Mouse (Mus musculus): ENCODE measurements at regions not wholly inside any gene's neighbourhood (a gene's known extent, or its start where the extent isn't known, plus 50 kb on each side); places are given as distances from the start of the nearest gene placed in this dataset.

- TF ChIP-seq CTCF (IDR thresholded peaks at IDR 0.05; ENCODE audit: control insufficient read depth, insufficient read depth, low read length): no peak
- TF ChIP-seq POLR2A (IDR thresholded peaks at IDR 0.05; ENCODE audit: borderline replicate concordance, control insufficient read depth, low read depth, low read length): no peak
- Histone ChIP-seq H3K4me1 (ENCODE audit: control insufficient read depth, insufficient read depth, low read length) (no peaks in the 10 kb centered on the region), H3K4me3 (replicated peaks; ENCODE audit: control insufficient read depth, low read depth, low read length) (no peak overlapping the region), H3K27ac (ENCODE audit: control insufficient read depth, insufficient read depth, low read depth, low read length, poor library complexity) (no peak overlapping the region)
- WGBS: 22% methylated on average over 2 of the region's 2 CpGs
Observed at GRCm38 (mm10) chr5:126538072-126538471, 703.5 kb upstream of the Tmem132c start.

DNA sequence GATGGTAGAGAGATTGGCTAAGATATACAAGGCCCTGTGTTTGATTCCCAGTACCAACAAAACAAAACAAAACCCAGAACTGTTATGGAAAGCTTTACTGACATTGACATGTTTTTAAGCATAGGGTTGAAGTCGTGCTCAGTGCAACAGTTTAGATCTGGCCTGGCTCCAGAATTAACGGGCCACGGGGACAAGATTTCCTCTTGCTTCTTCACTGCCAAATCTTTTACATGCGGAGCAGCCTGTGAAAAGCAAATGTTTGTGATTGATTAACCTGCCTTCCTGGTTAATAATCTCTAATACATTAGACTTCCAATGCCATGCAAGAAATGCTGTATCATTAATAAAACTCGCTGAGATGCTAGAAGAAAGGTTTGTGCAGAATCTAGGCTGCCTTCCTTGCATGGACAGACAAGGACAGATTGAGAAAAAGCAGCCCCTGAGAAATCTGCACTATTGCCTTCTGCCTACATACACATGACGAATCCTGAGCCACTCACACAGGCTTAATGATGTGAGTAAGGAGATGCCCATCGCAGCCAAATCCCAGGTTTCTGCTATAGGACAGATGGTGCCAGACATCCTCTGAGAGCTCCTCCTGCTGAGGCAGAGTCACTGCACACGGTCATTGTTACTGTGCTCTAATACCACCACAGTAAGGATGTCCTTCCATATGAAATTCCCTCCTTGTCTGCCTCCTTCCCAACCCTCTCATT, 697.2 kb upstream of the Tmem132c start:
- TF ChIP-seq CTCF (IDR thresholded peaks at IDR 0.05; ENCODE audit: control insufficient read depth, insufficient read depth, low read length) (no peak), POLR2A (IDR thresholded peaks at IDR 0.05; ENCODE audit: borderline replicate concordance, control insufficient read depth, low read depth, low read length) (no peak)
- H3K4me3 ChIP-seq (replicated peaks; ENCODE audit: control insufficient read depth, low read depth, low read length): no peak overlapping the region
- 71% methylated on average over 8 of the region's 8 CpGs for WGBS
- no peak overlapping the region for H3K27ac ChIP-seq (ENCODE audit: control insufficient read depth, insufficient read depth, low read depth, low read length, poor library complexity)
- H3K4me1 ChIP-seq (ENCODE audit: control insufficient read depth, insufficient read depth, low read length): no peaks in the 10 kb centered on the region

DNA sequence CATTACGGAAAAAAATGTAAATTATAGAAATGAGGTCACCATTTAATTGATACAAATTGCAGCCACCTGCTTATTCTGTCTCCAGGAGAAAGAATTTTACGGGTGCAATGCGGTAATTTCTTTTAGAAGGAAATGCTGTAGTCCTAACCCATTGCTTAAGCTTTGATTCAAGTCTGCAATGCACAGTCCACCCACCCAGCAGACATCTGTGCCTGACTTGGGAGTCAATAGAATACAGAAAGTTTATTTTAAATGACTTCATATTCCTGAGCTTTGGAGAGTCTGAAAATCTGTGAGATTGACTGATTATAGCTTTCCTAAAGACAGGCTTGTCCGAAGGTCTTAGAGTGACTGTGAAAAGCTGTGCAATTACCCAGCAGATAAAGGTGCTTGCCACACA, 693.8 kb upstream of the Tmem132c start:
- no peaks in the 10 kb centered on the region for H3K4me1 ChIP-seq (ENCODE audit: control insufficient read depth, insufficient read depth, low read length)
- H3K4me3 ChIP-seq (replicated peaks; ENCODE audit: control insufficient read depth, low read depth, low read length): no peak overlapping the region
- TF ChIP-seq CTCF (IDR thresholded peaks at IDR 0.05; ENCODE audit: control insufficient read depth, insufficient read depth, low read length) (no peak), POLR2A (IDR thresholded peaks at IDR 0.05; ENCODE audit: borderline replicate concordance, control insufficient read depth, low read depth, low read length) (no peak)
- WGBS: 84% methylated on average over 4 of the region's 4 CpGs
- H3K27ac ChIP-seq (ENCODE audit: control insufficient read depth, insufficient read depth, low read depth, low read length, poor library complexity): no peak overlapping the region

- WGBS: 60% methylated on average over 3 of the region's 3 CpGs
- TF ChIP-seq POLR2A (IDR thresholded peaks at IDR 0.05; ENCODE audit: borderline replicate concordance, control insufficient read depth, low read depth, low read length) (no peak), CTCF (IDR thresholded peaks at IDR 0.05; ENCODE audit: control insufficient read depth, insufficient read depth, low read length) (no peak)
- Histone ChIP-seq H3K4me1 (ENCODE audit: control insufficient read depth, insufficient read depth, low read length) (no peaks in the 10 kb centered on the region), H3K27ac (ENCODE audit: control insufficient read depth, insufficient read depth, low read depth, low read length, poor library complexity) (no peak overlapping the region), H3K4me3 (replicated peaks; ENCODE audit: control insufficient read depth, low read depth, low read length) (no peak overlapping the region)
Observed at GRCm38 (mm10) chr5:126551676-126552075, 689.9 kb upstream of the Tmem132c start.

DNA sequence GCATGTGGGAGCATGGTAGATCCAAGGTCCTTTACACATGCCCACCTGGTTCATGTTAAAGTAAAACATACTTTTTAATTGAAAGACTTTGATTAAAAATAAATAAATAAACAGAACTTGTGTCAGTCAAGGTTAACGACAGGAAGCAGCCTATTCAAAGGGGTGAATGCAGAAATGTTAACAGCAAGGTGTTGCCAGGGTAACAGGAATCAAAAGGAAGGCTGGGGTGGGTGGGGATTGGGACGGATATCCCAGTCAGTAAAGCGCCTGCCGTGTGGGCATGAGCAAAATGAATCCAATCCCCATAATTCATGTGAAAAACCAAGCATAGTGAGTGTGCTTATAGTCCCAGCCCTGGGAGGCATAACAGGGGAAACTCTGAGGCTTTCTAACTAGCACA, 682.6 kb upstream of the Tmem132c start:
- H3K27ac ChIP-seq (ENCODE audit: control insufficient read depth, insufficient read depth, low read depth, low read length, poor library complexity): no peak overlapping the region
- no peaks in the 10 kb centered on the region for H3K4me1 ChIP-seq (ENCODE audit: control insufficient read depth, insufficient read depth, low read length)
- no peak overlapping the region for H3K4me3 ChIP-seq (replicated peaks; ENCODE audit: control insufficient read depth, low read depth, low read length)
- TF ChIP-seq CTCF (IDR thresholded peaks at IDR 0.05; ENCODE audit: control insufficient read depth, insufficient read depth, low read length) (no peak), POLR2A (IDR thresholded peaks at IDR 0.05; ENCODE audit: borderline replicate concordance, control insufficient read depth, low read depth, low read length) (no peak)
- 57% methylated on average over 4 of the region's 4 CpGs for WGBS

- H3K27ac ChIP-seq (ENCODE audit: control insufficient read depth, insufficient read depth, low read depth, low read length, poor library complexity): no peak overlapping the region
- no peak overlapping the region for H3K4me3 ChIP-seq (replicated peaks; ENCODE audit: control insufficient read depth, low read depth, low read length)
- H3K4me1 ChIP-seq (ENCODE audit: control insufficient read depth, insufficient read depth, low read length): no peaks in the 10 kb centered on the region
- 73% methylated on average over 2 of the region's 2 CpGs for WGBS
- TF ChIP-seq POLR2A (IDR thresholded peaks at IDR 0.05; ENCODE audit: borderline replicate concordance, control insufficient read depth, low read depth, low read length) (no peak), CTCF (IDR thresholded peaks at IDR 0.05; ENCODE audit: control insufficient read depth, insufficient read depth, low read length) (no peak)
Observed at GRCm38 (mm10) chr5:126565817-126566216, 675.8 kb upstream of the Tmem132c start.

DNA sequence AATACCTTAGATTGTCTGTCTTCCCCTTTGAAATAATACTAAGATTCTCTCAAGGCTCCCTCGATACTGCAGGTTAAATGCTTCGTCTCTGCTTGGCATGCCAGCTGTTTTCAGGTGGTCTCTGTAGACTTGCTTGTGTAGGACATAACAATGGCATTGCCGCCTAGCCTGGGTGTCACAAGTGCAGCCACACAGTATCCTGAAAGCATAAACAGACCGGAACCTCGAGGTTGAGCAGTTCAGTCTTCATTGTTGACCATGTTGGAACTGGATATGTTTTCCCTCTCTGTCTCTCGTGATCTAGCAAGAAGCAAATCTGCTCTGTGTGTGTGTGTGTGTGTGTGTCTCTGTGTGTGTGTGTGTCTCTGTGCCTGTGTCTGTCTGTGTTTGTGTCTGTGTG, 675.4 kb upstream of the Tmem132c start:
- no peak overlapping the region for H3K27ac ChIP-seq (ENCODE audit: control insufficient read depth, insufficient read depth, low read depth, low read length, poor library complexity)
- H3K4me3 ChIP-seq (replicated peaks; ENCODE audit: control insufficient read depth, low read depth, low read length): no peak overlapping the region
- no peak for TF ChIP-seq CTCF (IDR thresholded peaks at IDR 0.05; ENCODE audit: control insufficient read depth, insufficient read depth, low read length)
- no peak for TF ChIP-seq POLR2A (IDR thresholded peaks at IDR 0.05; ENCODE audit: borderline replicate concordance, control insufficient read depth, low read depth, low read length)
- WGBS: 62% methylated on average over 6 of the region's 6 CpGs
- H3K4me1 ChIP-seq (ENCODE audit: control insufficient read depth, insufficient read depth, low read length): no peaks in the 10 kb centered on the region

- WGBS: 57% methylated on average over 2 of the region's 2 CpGs
- TF ChIP-seq CTCF (IDR thresholded peaks at IDR 0.05; ENCODE audit: control insufficient read depth, insufficient read depth, low read length) (no peak), POLR2A (IDR thresholded peaks at IDR 0.05; ENCODE audit: borderline replicate concordance, control insufficient read depth, low read depth, low read length) (no peak)
- no peak overlapping the region for H3K27ac ChIP-seq (ENCODE audit: control insufficient read depth, insufficient read depth, low read depth, low read length, poor library complexity)
Observed at GRCm38 (mm10) chr5:126573766-126574165, 667.8 kb upstream of the Tmem132c start.

More at GRCm38 (mm10) chr5:126573766-126574165, 667.8 kb upstream of the Tmem132c start:
- Histone ChIP-seq H3K4me1 (ENCODE audit: control insufficient read depth, insufficient read depth, low read length) (no peaks in the 10 kb centered on the region), H3K4me3 (replicated peaks; ENCODE audit: control insufficient read depth, low read depth, low read length) (no peak overlapping the region)

All from bone marrow, adult 2 months (tissue).